Mouse (Mus musculus): ENCODE results near the gene Bbx.

DNA sequence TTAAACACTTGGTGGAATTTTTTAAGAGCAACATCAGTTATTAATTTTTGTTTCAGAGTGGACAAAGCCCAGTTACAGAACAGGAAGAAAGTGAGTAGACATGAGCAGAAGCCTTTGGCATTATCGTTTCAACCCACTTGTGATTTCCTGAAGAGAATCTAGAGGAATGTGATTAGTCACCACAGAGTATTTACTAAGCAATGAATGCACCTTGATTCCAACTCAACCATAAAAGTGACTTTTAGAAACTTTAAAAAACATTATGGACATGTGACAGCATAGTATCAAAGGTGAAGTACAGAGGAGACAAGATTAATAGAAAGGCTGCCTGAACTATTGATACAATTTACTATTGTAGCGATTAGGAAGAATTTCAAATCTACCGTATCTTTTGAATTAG lies 183.2 kb downstream of the Bbx start:
- no peak for TF ChIP-seq POLR2A (IDR thresholded peaks at IDR 0.05; ENCODE audit: borderline replicate concordance, control insufficient read depth, low read depth, low read length)
- TF ChIP-seq CTCF (IDR thresholded peaks at IDR 0.05; ENCODE audit: control insufficient read depth, insufficient read depth, low read length), result no peak
